Mouse (Mus musculus): ENCODE data around the gene Sncg. TPM values are rescaled to one million over a fixed set of nuclear protein-coding genes. Genes with fewer than 3 reads are reported as not detected.

Gene Sncg
- total RNA-seq, 1 experiment from 2014 or later, result not detected

Other genes starting within 250 kb of the Sncg start
- not detected in 2 replicates for gene Npy4r, start 222.3 kb downstream of the Sncg start, total RNA-seq (2017)
- 0.10 and 0.25 TPM in 2 replicates for gene Gprin2, start 173.1 kb downstream of the Sncg start, total RNA-seq (2017)
- not detected in 2 replicates for gene Syt15, start 155.2 kb downstream of the Sncg start, total RNA-seq (2017)
- gene Shld2, start 64.3 kb downstream of the Sncg start, total RNA-seq (2017), result 17.9 and 24.0 TPM in 2 replicates
- gene Glud1, start 64.1 kb downstream of the Sncg start, total RNA-seq (2017), result 88.9 and 91.3 TPM in 2 replicates
- gene Fam25c, start 19.4 kb downstream of the Sncg start, total RNA-seq (2017), result not detected in 2 replicates
- gene Mmrn2, start 676 bp upstream of the Sncg start, total RNA-seq (2017), result not detected in 2 replicates
- 1.7 and 2.2 TPM in 2 replicates for gene Bmpr1a, start 128.6 kb upstream of the Sncg start, total RNA-seq (2017)
- not detected in 2 replicates for gene 9230112D13Rik, start 148.0 kb upstream of the Sncg start, total RNA-seq (2017)
- gene Ldb3, start 213.9 kb upstream of the Sncg start, total RNA-seq (2017), result 0.05 TPM in 1 of 2 replicates, not detected in the other
- gene Opn4, start 225.4 kb upstream of the Sncg start, total RNA-seq (2017), result not detected in 2 replicates

Measured in hematopoietic stem cell, adult 5-6 weeks (primary cell).